Mouse (Mus musculus) gastrocnemius, postnatal 10 days (tissue): Measurements from ENCODE around the gene Slc11a2. TPM values are rescaled to one million over a fixed set of nuclear protein-coding genes. Genes with fewer than 3 reads are reported as not detected.
"Not testable (repeated sequence)": the region's sequence is repeated elsewhere in the genome, so short reads cannot be mapped to it uniquely, and the experiment has no call there.

Experiments
- DNase-seq: peaks from one replicate; pipeline ENCODE4 v3.0.0; 2021; ENCODE audit warnings: mixed read lengths
- total RNA-seq, 2 experiments: library from RNA; stranded (reverse); gene quantifications; 2 replicates each; pipeline ENCODE4 v1.2.3; 2021

Slc11a2 gene
- total RNA-seq, 2 experiments from 2014 or later = 23.3 to 31.9 TPM

DNA sequence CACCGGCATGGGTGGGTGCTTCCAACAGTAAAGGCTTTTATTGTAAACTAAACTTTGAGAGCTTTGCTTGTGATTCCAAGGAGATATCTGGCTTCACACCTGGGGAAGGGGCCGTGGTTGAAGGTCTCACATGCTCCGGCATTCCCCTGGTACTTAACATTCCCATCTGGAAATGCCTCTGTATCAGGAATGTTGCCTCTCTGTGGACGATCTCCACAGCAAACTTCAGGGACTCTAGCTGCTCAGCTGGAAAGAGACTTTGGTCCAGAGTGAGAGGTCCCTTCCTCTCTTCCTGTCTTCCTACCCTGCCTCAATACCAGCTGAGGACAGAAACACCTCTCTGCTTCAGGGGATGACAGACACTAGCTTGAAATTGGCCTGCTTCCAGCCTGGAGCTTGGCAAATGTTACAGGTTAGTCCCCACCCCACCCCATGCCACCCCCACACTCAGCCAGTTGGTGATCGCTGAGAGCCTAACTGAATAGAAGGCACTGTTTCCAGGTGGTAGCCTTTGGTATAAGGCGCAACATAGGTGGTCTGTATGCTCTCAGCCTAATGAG, 73.3 kb downstream of the Slc11a2 start:
- no peak for DNase-seq

GRCm38 (mm10) chr15:100349496-100349895, 75.4 kb downstream of the Slc11a2 start:
- DNase-seq = no peak

GRCm38 (mm10) chr15:100346761-100347160, 78.1 kb downstream of the Slc11a2 start:
- no peak for DNase-seq

DNA sequence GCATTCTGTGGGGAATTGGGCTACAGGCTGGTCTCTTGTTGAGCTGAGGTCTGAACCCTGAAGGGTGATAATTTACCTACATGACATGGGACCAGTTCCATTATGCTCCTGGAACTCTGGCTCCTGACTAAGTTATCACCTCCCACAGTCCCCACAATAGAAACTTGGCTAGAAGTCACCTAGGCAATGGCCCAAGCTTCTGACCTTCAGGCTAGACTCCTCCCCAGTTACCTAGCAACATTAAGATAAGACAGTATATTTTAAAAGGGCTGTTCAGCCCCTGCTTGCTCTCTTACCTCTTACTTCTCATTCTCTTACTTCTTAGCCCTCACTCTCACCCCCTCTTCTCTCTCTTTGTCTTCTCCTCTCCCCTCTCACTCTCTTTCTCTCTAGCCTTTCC, 79.4 kb downstream of the Slc11a2 start:
- no peak for DNase-seq

DNA sequence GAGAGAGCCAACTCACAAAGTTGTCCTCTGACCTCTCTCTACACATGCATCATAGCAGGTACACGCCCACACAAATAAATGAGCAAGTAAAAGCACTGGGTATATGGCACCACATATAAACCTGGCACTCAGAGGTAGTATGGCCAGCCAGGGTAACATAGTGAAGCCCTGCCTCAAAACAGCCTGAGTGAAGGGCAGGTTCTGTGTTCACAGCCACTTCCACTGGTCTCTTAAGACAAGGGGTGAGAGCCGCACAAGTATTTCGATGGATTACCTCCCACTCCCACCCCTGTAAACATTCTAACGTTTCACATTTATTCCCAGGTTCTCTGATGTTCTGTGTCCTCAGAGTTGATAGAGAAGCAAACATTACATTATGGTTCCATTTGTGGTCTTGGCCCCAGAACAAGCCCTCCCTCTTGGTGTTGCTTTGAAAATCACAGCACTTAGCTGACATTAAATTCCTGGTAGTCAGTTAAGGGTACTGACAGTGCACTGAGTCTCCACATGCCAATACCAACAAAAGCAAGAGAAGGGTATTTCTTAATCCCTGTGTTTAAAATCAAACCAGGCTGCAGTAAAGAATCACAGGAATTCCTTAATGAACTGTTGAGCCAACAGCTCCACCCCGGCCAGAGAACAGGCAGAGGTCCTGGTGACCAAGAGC, 83.4 kb downstream of the Slc11a2 start:
- DNase-seq = not testable (repeated sequence)

Other genes with a start within 250 kb of the Slc11a2 start
- gene Atf1, start 197.3 kb downstream of the Slc11a2 start, total RNA-seq = 10 to 100 TPM; 51.5 to 55.9 TPM
- gene Tmprss12, start 144.2 kb downstream of the Slc11a2 start, total RNA-seq = not detected
- gene Mettl7a1, start 120.9 kb downstream of the Slc11a2 start, total RNA-seq = 10 to 100 TPM; 17.7 to 18.5 TPM
- gene Mettl7a3, start 90.1 kb downstream of the Slc11a2 start, total RNA-seq = under 1 TPM; 0.19 to 0.20 TPM
- not detected for gene Methig1, start 71.9 kb downstream of the Slc11a2 start, total RNA-seq
- gene Mettl7a2, start 71.9 kb downstream of the Slc11a2 start, total RNA-seq = under 1 TPM; 0.31 to 0.77 TPM
- not detected for gene Higd1c, start 60.5 kb downstream of the Slc11a2 start, total RNA-seq
- gene Gm5475, start 2.9 kb downstream of the Slc11a2 start, total RNA-seq = under 1 TPM in 1 of 2 experiments, not detected in 1; 0.18 TPM
- gene Letmd1, start 44.0 kb upstream of the Slc11a2 start, total RNA-seq = 10 to 100 TPM; 11.1 to 15.7 TPM
- gene Csrnp2, start 70.4 kb upstream of the Slc11a2 start, total RNA-seq = 1 to 10 TPM; 2.6 to 4.4 TPM
- gene Tfcp2, start 126.9 kb upstream of the Slc11a2 start, total RNA-seq = 10 to 100 TPM; 13.1 to 16.1 TPM
- 10 to 100 TPM; 11.1 to 13.2 TPM for gene Pou6f1, start 174.9 kb upstream of the Slc11a2 start, total RNA-seq
- 10 to 100 TPM; 64.8 to 67.8 TPM for gene Dazap2, start 190.3 kb upstream of the Slc11a2 start, total RNA-seq
- 1 to 10 TPM; 6.5 to 8.6 TPM for gene Smagp, start 211.9 kb upstream of the Slc11a2 start, total RNA-seq
- 1 to 10 TPM in 1 of 2 experiments, under 1 TPM in 1; 0.59 to 2.0 TPM for gene Bin2, start 244.5 kb upstream of the Slc11a2 start, total RNA-seq